Mouse (Mus musculus): ENCODE results near the gene 9530077C05Rik. TPM values are rescaled to one million over a fixed set of nuclear protein-coding genes. Genes with fewer than 3 reads are reported as not detected.

Gene 9530077C05Rik
- polyA plus RNA-seq, 1 experiment, result 0.46 TPM

DNA sequence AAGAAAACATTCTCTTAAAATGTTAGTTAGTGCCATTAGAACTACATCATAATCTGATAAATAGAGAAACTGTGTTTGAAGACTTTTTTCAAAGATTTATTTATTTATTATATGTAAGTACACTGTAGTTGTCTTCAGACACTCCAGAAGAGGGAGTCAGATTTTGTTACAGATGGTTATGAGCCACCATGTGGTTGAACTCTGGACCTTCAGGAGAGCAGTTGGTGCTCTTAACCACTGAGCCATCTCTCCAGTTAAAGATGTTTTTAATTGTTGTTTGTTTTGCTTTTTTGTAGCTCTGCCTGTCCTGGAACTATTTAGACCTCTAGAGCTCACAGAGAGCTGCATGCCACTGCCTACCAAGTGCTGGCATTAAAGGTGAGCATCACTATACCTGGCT lies 43.7 kb downstream of the 9530077C05Rik start:
- TF ChIP-seq CEBPB (IDR thresholded peaks at IDR 0.05; ENCODE audit: insufficient read depth, poor library complexity, severe bottlenecking), result no peak
- no peak for TF ChIP-seq SRF (IDR thresholded peaks at IDR 0.05; ENCODE audit: control insufficient read depth, insufficient read length, low read depth)
- no peak for TF ChIP-seq POLR2A (IDR thresholded peaks at IDR 0.05; ENCODE audit: insufficient read length, low read depth)
- no peak for TF ChIP-seq MYOG (IDR thresholded peaks at IDR 0.05; ENCODE audit: control insufficient read depth in 1 of 3, insufficient read depth in 1 of 3, insufficient read length in 2 of 3, low read depth in 2 of 3)
- no peak for TF ChIP-seq POLR2AphosphoS2 (IDR thresholded peaks at IDR 0.05; ENCODE audit: insufficient read length, low read depth)
- TF ChIP-seq USF1 (IDR thresholded peaks at IDR 0.05; ENCODE audit: low read depth), result no peak
- TF ChIP-seq TCF3 (IDR thresholded peaks at IDR 0.05; ENCODE audit: insufficient read length, low read depth), result no peak
- no peak for TF ChIP-seq TCF12 (IDR thresholded peaks at IDR 0.05; ENCODE audit: insufficient read depth, poor library complexity, severe bottlenecking)
- TF ChIP-seq REST (IDR thresholded peaks at IDR 0.05; ENCODE audit: insufficient read depth, insufficient read length), result no peak
- no peak for TF ChIP-seq E2F4 (IDR thresholded peaks at IDR 0.05; ENCODE audit: insufficient read depth)
- TF ChIP-seq MAX (IDR thresholded peaks at IDR 0.05; ENCODE audit: low read depth), result no peak
- no peak for TF ChIP-seq MYOD1 (IDR thresholded peaks at IDR 0.05; ENCODE audit: control insufficient read depth in 1 of 3, insufficient read length in 2 of 3, low read depth in 2 of 3)
- H3K4me3 ChIP-seq, result no peak overlapping the region
- H3ac ChIP-seq (ENCODE audit: control insufficient read depth, insufficient read length), result no peak overlapping the region
- no peak overlapping the region for H3K4me2 ChIP-seq (ENCODE audit: low read depth)
- peaks cover 15% of the 10 kb centered on the region for H3K36me3 ChIP-seq (ENCODE audit: control insufficient read depth, insufficient read depth)
- H3K79me2 ChIP-seq (ENCODE audit: control insufficient read depth, insufficient read depth), result no peaks in the 10 kb centered on the region
- H3K27me3 ChIP-seq (ENCODE audit: control insufficient read depth, insufficient read depth, insufficient read length), result no peaks in the 10 kb centered on the region

- Histone ChIP-seq H3K27me3 (ENCODE audit: control insufficient read depth, insufficient read depth, insufficient read length) (no peaks in the 10 kb centered on the region), H3ac (ENCODE audit: control insufficient read depth, insufficient read length) (no peak overlapping the region), H3K36me3 (ENCODE audit: control insufficient read depth, insufficient read depth) (peaks cover 15% of the 10 kb centered on the region), H3K4me2 (ENCODE audit: low read depth) (no peak overlapping the region), H3K4me3 (no peak overlapping the region), H3K79me2 (ENCODE audit: control insufficient read depth, insufficient read depth) (no peaks in the 10 kb centered on the region)
- TF ChIP-seq E2F4 (IDR thresholded peaks at IDR 0.05; ENCODE audit: insufficient read depth) (no peak), REST (IDR thresholded peaks at IDR 0.05; ENCODE audit: insufficient read depth, insufficient read length) (no peak), CEBPB (IDR thresholded peaks at IDR 0.05; ENCODE audit: insufficient read depth, poor library complexity, severe bottlenecking) (no peak), TCF3 (IDR thresholded peaks at IDR 0.05; ENCODE audit: insufficient read length, low read depth) (no peak), POLR2A (IDR thresholded peaks at IDR 0.05; ENCODE audit: insufficient read length, low read depth) (no peak), SRF (IDR thresholded peaks at IDR 0.05; ENCODE audit: control insufficient read depth, insufficient read length, low read depth) (no peak), USF1 (IDR thresholded peaks at IDR 0.05; ENCODE audit: low read depth) (no peak), POLR2AphosphoS2 (IDR thresholded peaks at IDR 0.05; ENCODE audit: insufficient read length, low read depth) (no peak), MYOD1 (IDR thresholded peaks at IDR 0.05; ENCODE audit: control insufficient read depth in 1 of 3, insufficient read length in 2 of 3, low read depth in 2 of 3) (no peak), MAX (IDR thresholded peaks at IDR 0.05; ENCODE audit: low read depth) (no peak), MYOG (IDR thresholded peaks at IDR 0.05; ENCODE audit: control insufficient read depth in 1 of 3, insufficient read depth in 1 of 3, insufficient read length in 2 of 3, low read depth in 2 of 3) (no peak), TCF12 (IDR thresholded peaks at IDR 0.05; ENCODE audit: insufficient read depth, poor library complexity, severe bottlenecking) (no peak)
Measured at GRCm38 (mm10) chr9:22457142-22457835, 46.0 kb downstream of the 9530077C05Rik start.

- Histone ChIP-seq H3K4me3 (no peak overlapping the region), H3K27me3 (ENCODE audit: control insufficient read depth, insufficient read depth, insufficient read length) (no peaks in the 10 kb centered on the region), H3K4me2 (ENCODE audit: low read depth) (no peak overlapping the region), H3K36me3 (ENCODE audit: control insufficient read depth, insufficient read depth) (no peaks in the 10 kb centered on the region), H3ac (ENCODE audit: control insufficient read depth, insufficient read length) (no peak overlapping the region), H3K79me2 (ENCODE audit: control insufficient read depth, insufficient read depth) (peaks cover 6% of the 10 kb centered on the region)
- TF ChIP-seq POLR2AphosphoS2 (IDR thresholded peaks at IDR 0.05; ENCODE audit: insufficient read length, low read depth), result no peak
- no peak for TF ChIP-seq CEBPB (IDR thresholded peaks at IDR 0.05; ENCODE audit: insufficient read depth, poor library complexity, severe bottlenecking)
- TF ChIP-seq MYOD1 (IDR thresholded peaks at IDR 0.05; ENCODE audit: control insufficient read depth in 1 of 3, insufficient read length in 2 of 3, low read depth in 2 of 3), result no peak
Measured at GRCm38 (mm10) chr9:22461946-22462345, 50.6 kb downstream of the 9530077C05Rik start.

DNA sequence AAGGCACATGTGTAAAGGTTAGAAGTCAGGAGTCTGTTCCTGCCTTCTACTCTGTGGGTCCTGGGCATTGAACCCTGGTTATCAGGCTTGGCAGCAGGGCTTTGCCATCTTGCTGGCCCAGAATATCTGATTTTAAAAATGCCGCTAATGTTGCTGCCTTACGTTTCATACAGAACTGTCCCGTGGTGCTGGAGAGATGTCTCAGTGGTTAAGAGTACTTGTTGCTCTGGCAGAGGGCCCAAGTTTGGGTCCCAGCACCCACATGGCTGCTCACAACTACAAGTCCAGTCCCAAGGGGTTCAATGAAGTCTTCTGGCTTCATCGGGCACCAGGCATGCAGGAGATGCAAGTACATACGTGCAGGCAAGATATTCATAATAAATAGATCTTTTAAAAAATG lies 54.9 kb downstream of the 9530077C05Rik start:
- no peak for TF ChIP-seq POLR2A (IDR thresholded peaks at IDR 0.05; ENCODE audit: insufficient read length, low read depth)
- TF ChIP-seq USF1 (IDR thresholded peaks at IDR 0.05; ENCODE audit: low read depth), result no peak
- no peak overlapping the region for H3K4me2 ChIP-seq (ENCODE audit: low read depth)

GRCm38 (mm10) chr9:22467371-22468169 lies 56.3 kb downstream of the 9530077C05Rik start:
- TF ChIP-seq CEBPB (IDR thresholded peaks at IDR 0.05; ENCODE audit: insufficient read depth, poor library complexity, severe bottlenecking), result no peak
- TF ChIP-seq MYOG (IDR thresholded peaks at IDR 0.05; ENCODE audit: control insufficient read depth in 1 of 3, insufficient read depth in 1 of 3, insufficient read length in 2 of 3, low read depth in 2 of 3), result peak in 2 of 3 experiments; percentile 58 to 67
- TF ChIP-seq MYOD1 (IDR thresholded peaks at IDR 0.05; ENCODE audit: control insufficient read depth in 1 of 3, insufficient read length in 2 of 3, low read depth in 2 of 3), result peak in 2 of 3 experiments; percentile 53 to 80
- Histone ChIP-seq H3ac (ENCODE audit: control insufficient read depth, insufficient read length) (peak overlapping the region; percentile 87), H3K36me3 (ENCODE audit: control insufficient read depth, insufficient read depth) (no peaks in the 10 kb centered on the region), H3K4me3 (peak overlapping the region; percentile 39), H3K4me2 (ENCODE audit: low read depth) (peak overlapping the region; percentile 86), H3K27me3 (ENCODE audit: control insufficient read depth, insufficient read depth, insufficient read length) (no peaks in the 10 kb centered on the region), H3K79me2 (ENCODE audit: control insufficient read depth, insufficient read depth) (peaks cover 13% of the 10 kb centered on the region)

More for the DNA sequence above, 54.9 kb downstream of the 9530077C05Rik start:
- H3K79me2 ChIP-seq (ENCODE audit: control insufficient read depth, insufficient read depth), result peaks cover 13% of the 10 kb centered on the region
- no peak overlapping the region for H3ac ChIP-seq (ENCODE audit: control insufficient read depth, insufficient read length)
- H3K27me3 ChIP-seq (ENCODE audit: control insufficient read depth, insufficient read depth, insufficient read length), result no peaks in the 10 kb centered on the region
- H3K4me3 ChIP-seq, result no peak overlapping the region
- H3K36me3 ChIP-seq (ENCODE audit: control insufficient read depth, insufficient read depth), result no peaks in the 10 kb centered on the region

Data from myocyte (in vitro differentiated cells).